Mouse (Mus musculus) brain, embryonic 14.5 days (tissue): ENCODE measurements at regions not wholly inside any gene's neighbourhood (a gene's known extent, or its start where the extent isn't known, plus 50 kb on each side); places are given as distances from the start of the nearest gene placed in this dataset.

Experiments
- CTCF ChIP-seq: fragments of 200-500 bp; IDR thresholded peaks from 2 replicates; pipeline ENCODE4 v1.5.1; 2012; ENCODE audit warnings: inconsistent platforms, mild to moderate bottlenecking, moderate library complexity, borderline replicate concordance; ENCODE audit not compliant: insufficient read depth, insufficient read length; ENCODE audit errors: extremely low read depth
- POLR2A ChIP-seq: fragments of 200-500 bp; IDR thresholded peaks from 2 replicates; pipeline ENCODE4 v1.6.1; 2012; ENCODE audit warnings: mild to moderate bottlenecking, inconsistent platforms, borderline replicate concordance; ENCODE audit not compliant: poor library complexity, insufficient read depth, insufficient read length, severe bottlenecking; ENCODE audit errors: extremely low read depth

DNA sequence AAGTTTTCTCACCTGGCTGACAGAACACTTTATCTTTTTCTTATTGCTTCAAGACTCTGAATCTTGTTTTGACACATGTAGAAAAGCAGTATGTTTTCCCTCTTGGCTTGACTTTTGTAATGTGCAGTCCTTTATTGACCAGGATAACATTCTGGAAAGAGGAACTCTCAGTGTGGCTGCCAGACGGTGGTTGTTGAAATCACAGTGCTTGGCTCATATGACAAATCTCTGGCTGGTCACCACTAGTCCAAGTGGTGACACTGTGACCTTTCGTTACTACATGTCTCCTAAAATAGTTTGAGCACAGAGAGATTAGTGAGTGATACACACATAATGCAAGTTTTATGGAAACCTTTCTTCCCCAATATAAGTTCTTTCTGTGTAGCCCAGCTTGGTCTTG, 97.1 kb upstream of the Gm6793 start:
- TF ChIP-seq POLR2A (no peak), CTCF (no peak)
